Mouse (Mus musculus) megakaryocyte, adult 5-6 weeks (primary cell): ENCODE measurements at regions not wholly inside any gene's neighbourhood (a gene's known extent, or its start where the extent isn't known, plus 50 kb on each side); places are given as distances from the start of the nearest gene placed in this dataset.
A peak's percentile ranks its signal among the peaks of the same experiment; 100 is the strongest.
"Not testable (repeated sequence)": the region's sequence is repeated elsewhere in the genome, so short reads cannot be mapped to it uniquely, and the experiment has no call there.

Experiments
- ATAC-seq: 2 replicates; pipeline ENCODE4 v1.8.0; 2016; ENCODE audit warnings: mild to moderate bottlenecking, inconsistent platforms; ENCODE audit not compliant: poor library complexity, severe bottlenecking

GRCm38 (mm10) chr9:83728428-83728827 is 77.6 kb downstream of the Elovl4 start:
- peak; percentile 90 for ATAC-seq

DNA sequence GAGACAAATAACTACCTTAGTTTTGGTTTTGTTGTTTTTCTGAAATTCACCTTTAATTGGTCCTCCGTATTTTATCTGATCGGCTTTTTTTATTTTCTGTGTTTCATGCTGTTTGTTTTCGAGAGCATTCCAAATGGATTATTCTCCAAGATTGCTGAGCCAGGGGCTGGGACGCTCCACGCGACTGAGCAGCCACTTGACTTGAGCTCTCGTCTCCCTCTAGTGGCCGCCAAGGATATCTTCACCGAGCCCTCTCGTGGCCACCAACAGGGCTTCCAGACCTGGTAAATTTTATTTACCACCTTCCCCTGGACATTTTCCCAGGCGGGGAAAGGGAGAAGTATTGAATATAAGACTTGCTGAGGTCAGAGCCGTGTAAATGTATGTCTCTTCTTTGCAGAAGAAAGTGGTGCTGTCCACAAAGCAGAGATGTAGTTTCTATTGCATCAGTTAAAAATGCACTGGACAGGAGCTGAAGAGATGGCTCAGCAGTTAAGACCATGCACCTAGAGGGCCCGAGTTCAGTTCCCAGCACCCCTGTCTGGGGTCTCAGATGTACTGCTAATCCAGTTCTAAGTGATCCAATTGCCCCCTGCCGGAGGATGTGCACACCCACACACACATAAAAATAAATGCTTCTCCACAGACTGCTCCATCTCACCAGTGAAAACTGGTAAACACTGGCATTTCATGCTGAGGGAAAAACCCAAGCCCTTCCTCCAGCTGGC is 78.5 kb downstream of the Elovl4 start:
- ATAC-seq, result peak; percentile 90

DNA sequence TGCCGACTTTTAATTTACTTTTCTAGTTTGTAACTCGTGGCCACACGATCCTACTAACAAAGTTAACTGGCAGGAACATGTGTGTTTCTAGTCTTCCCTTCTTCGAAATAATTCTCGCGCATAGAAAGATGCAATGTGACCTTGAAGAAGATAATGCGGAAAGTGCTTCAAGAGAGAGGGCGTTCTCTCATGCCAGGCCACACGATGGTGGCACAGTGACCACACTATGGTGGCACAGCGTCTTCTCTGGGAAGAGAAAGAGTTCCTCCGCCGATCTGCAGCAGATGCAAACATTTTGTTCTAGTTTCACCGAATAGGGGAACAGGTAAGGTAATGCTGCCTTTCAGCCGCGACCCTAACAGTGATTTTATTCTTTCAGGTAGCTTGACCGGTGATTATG is 79.1 kb downstream of the Elovl4 start:
- no peak for ATAC-seq

DNA sequence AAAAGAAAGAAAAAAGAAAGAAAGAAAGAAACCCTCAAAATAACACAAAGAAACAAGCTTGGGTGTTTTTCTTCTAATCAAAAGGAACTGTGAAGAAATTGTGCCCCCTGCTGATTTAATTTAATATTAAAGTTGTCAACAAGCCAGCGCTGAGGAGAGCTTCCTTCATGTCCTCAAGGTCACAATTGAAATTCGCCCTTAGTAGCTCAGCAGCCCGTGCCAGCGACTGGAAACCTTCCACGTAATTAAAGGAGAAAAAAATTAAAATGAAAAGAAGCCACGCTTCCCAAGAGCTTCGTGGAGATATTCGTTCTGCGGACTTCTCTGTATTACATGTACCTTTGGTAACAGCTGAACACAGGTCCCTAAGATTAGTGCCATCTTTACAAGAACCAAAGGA is 80.0 kb downstream of the Elovl4 start:
- no peak for ATAC-seq

DNA sequence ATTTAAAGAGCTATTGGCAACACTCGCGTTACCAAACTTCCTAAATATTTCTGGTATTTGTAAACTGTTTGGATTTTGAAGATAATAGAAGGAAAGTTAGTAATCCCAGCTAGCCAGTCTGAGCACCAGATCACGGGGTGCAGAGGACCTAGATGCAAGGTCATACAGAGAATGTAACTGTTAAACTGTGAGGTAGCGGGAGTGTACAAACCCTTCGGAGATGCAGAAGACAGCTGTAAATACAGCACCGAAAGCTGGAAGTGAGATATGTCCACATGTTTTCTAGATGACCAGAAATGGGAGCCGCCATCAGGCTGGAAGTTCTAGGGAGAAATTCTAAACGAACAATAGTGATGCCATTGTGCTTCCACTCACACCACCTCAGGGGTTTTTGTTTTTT is 80.5 kb downstream of the Elovl4 start:
- no peak for ATAC-seq

DNA sequence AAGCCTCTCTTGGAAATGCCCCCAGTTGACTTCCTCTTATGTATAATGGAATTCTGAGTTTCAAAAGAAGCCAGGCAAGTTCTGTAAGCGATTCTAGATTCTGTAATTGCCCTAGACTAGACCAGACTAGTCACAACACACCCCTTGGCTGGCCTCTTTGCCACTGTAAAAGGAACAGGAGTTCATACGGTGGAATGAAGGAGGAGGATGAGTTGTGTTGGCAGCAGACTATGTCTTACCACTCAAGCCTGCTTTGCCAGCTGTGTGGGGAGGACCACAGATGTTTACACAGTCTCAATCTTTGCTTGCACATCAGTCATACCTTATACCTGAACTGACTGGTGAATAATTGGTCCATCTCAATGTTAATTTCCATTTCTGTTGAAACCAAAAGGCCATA is 85.1 kb downstream of the Elovl4 start:
- ATAC-seq, result no peak

- ATAC-seq, result no peak
These were observed 86.3 kb downstream of the Elovl4 start for GRCm38 (mm10) chr9:83719811-83720210.

GRCm38 (mm10) chr9:83718084-83718483 is 88.0 kb downstream of the Elovl4 start:
- ATAC-seq, result not testable (repeated sequence)

DNA sequence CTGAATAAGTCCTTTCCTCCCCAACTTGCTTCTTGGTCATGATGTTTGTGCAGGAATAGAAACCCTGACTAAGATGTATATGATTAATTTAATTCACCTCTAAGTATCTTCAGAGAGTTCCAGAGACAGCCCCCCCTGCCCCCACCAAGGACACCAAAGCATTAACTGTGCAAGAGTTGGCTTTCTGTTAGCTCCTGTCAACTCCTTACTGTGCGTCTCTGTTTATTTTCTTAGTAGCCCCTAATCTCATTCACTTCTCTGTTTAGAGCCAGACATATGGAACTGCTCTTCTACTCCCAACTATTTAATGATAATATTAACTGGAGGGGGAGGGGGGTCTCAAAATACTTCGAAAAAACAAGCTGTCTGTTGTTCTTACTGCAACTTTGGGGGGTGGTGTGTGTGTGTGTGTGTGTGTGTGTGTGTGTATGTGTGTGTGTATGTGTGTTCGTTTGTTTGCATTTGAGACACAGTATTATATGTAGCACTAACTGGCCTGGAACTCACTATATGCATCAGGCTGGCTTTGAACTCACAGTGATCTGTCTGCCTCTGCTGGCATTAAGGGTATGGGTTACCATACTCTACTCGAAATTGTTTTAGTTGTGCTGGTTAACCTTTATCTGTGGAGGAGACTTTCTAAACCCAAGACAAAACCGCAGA is 89.8 kb downstream of the Elovl4 start:
- ATAC-seq, result no peak

DNA sequence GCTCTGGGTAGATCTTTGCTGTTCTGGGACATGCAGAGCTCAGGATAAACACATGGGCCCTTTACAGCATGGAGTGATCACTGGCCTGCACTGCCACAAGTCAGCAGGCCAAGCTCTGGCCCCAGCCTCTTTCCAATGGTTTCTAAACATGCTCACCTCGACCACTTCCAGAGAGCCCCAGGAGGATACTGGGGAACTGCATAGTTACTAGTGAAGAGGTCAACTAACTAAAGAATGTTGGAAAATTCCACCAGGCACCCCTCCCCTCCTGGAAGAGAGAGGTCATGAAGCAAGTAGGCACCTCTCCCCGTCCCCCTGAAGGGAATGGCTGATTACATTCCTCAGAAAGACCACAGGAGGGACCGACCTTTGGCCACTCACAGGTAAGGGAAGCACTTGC is 98.7 kb downstream of the Elovl4 start:
- no peak for ATAC-seq

DNA sequence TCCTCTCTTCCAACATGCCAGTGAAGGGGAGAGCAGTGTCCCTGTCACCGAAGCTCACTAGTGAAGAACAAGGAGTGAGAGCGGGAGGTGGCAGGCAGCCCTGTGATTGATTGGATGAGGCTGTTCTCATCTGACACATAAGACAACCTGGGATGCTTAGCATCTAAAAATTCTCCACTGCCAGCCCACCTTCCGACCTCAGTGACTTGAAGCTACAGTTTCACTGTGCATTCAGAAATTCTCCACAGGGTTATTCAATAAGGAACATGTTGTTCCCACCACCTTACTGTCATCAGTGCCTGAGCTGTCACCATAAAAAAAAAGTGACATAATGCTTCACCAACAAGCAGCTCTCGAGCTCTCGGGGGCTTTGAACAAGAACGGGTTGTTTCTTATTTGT is 100.0 kb downstream of the Elovl4 start:
- no peak for ATAC-seq

DNA sequence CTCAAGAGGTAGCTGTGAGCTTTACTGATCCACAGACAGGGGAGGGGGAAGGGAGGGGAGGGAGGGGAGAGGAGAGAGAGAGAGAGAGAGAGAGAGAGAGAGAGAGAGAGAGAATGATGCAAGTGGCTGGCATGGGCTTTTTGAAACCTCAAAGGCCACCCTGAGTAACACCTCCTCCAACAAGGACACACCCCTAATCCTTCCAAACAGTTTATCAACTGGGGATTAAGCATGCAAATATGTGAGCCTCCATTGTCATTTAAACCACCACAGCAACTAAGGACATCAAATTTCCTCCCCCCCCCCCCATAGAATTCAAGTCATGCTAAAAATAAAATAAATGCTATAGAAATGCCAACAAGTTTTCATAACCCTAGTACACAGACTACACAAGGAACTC is 101.9 kb downstream of the Elovl4 start:
- ATAC-seq, result no peak

- no peak for ATAC-seq
These were observed 105.2 kb downstream of the Elovl4 start for GRCm38 (mm10) chr9:83700916-83701315.

- ATAC-seq, result no peak
These were observed 106.0 kb downstream of the Elovl4 start for GRCm38 (mm10) chr9:83700056-83700455.

- peak; percentile 85 for ATAC-seq
These were observed 114.5 kb downstream of the Elovl4 start for GRCm38 (mm10) chr9:83691332-83692198.
